Mouse (Mus musculus) embryonic facial prominence, embryonic 14.5 days (tissue): Measurements from ENCODE around the gene Slc10a6. TPM values are rescaled to one million over a fixed set of nuclear protein-coding genes. Genes with fewer than 3 reads are reported as not detected.

Experiments used
- ATAC-seq: fragments of 200-750 bp; cut with Nextera tagmentation; 2 replicates; pipeline ENCODE4 v1.8.0; 2017; ENCODE audit warnings: low read depth, moderate number of reproducible peaks, moderate TSS enrichment
- DNase-seq: peaks from one replicate; pipeline ENCODE4 v3.0.0-alpha.2; 2015; ENCODE audit warnings: low spot score
- H3K27ac ChIP-seq: fragments of 300-500 bp; sonication (generic); replicated peaks from 2 replicates; pipeline ENCODE4 v1.5.1; 2014; ENCODE audit warnings: low read depth, mild to moderate bottlenecking, low read length, moderate library complexity
- H3K27me3 ChIP-seq: fragments of 300-500 bp; sonication (generic); replicated peaks from 2 replicates; pipeline ENCODE4 v1.6.1; 2014; ENCODE audit warnings: low read length; ENCODE audit not compliant: control insufficient read depth, insufficient read depth
- H3K36me3 ChIP-seq: fragments of 300-500 bp; sonication (generic); 2 replicates; pipeline ENCODE4 v1.6.1; 2014; ENCODE audit warnings: low read length, mixed read lengths; ENCODE audit not compliant: control insufficient read depth, insufficient read depth
- H3K4me1 ChIP-seq: fragments of 300-500 bp; sonication (generic); 2 replicates; pipeline ENCODE4 v1.6.1; 2014; ENCODE audit warnings: antibody characterized with exemption, low read length; ENCODE audit not compliant: control insufficient read depth, insufficient read depth
- H3K4me2 ChIP-seq: fragments of 300-500 bp; sonication (generic); 2 replicates; pipeline ENCODE4 v1.6.1; 2014; ENCODE audit warnings: low read depth, mild to moderate bottlenecking, low read length, moderate library complexity, mixed read lengths
- H3K4me3 ChIP-seq: fragments of 300-500 bp; sonication (generic); 2 replicates; pipeline ENCODE4 v1.5.1; 2014; ENCODE audit warnings: low read depth, mild to moderate bottlenecking, low read length
- H3K9ac ChIP-seq: fragments of 300-500 bp; sonication (generic); 2 replicates; pipeline ENCODE4 v1.6.1; 2014; ENCODE audit warnings: low read depth, mild to moderate bottlenecking, low read length, moderate library complexity, mixed read lengths
- H3K9me3 ChIP-seq: fragments of 300-500 bp; sonication (generic); 2 replicates; pipeline ENCODE4 v1.6.1; 2016; ENCODE audit warnings: low read length; ENCODE audit not compliant: control insufficient read depth
- WGBS: fragments of 180-500 bp; shearing (Covaris S2); extraction: QIAGEN DNeasy Blood & Tissue Kit; methylation state at CpG from one replicate; pipeline ENCODE4 v1.1.7; 2014; 5-methylcytosine and 5-hydroxymethylcytosine counted together
- polyA plus RNA-seq: library from polyadenylated mRNA; unstranded; fragments of >200 nt; fragmentation: Nextera tagmentation; extraction: Ambion mirVana; gene quantifications from 2 replicates; pipeline ENCODE4 v1.2.1, GENCODE M21; 2014

Gene Slc10a6
- polyA plus RNA-seq, 1 experiment from 2014 or later: 1.6 TPM

GRCm38 (mm10) chr5:103560546-103560945 is 68.7 kb downstream of the Slc10a6 start:
- Histone ChIP-seq H3K27ac (no peak overlapping the region), H3K36me3 (peaks cover 82% of the 10 kb centered on the region), H3K9ac (no peak overlapping the region), H3K27me3 (no peaks in the 10 kb centered on the region), H3K4me1 (no peaks in the 10 kb centered on the region), H3K4me3 (no peak overlapping the region), H3K4me2 (no peak overlapping the region), H3K9me3 (no peaks in the 10 kb centered on the region)
- no peak for ATAC-seq
- no peak for DNase-seq
- 92% methylated on average over 9 of the region's 9 CpGs for WGBS

Other genes with a start within 250 kb of the Slc10a6 start
- 16.6 and 20.0 TPM in 2 replicates for gene Ptpn13, start 204.2 kb downstream of the Slc10a6 start, polyA plus RNA-seq
- 0.24 TPM in 1 of 2 replicates, not detected in the other for gene 1700016H13Rik, start 26.6 kb upstream of the Slc10a6 start, polyA plus RNA-seq
- gene Aff1, start 63.0 kb upstream of the Slc10a6 start, polyA plus RNA-seq: 7.5 and 8.2 TPM in 2 replicates